ENCODE assay signal across 8 mouse cellular contexts in genomic region chr11:117043524-117043923, GRCm38 (mm10).
DNase-seq lines count a peak whose midpoint lies in the region; ATAC-seq and TF ChIP-seq lines count a peak whose summit lies in the region.

No protein-coding gene starts in this region.

- no peak for TF ChIP-seq POLR2A in kidney, adult 2 months (IDR thresholded peaks at IDR 0.05; ENCODE audit: low read depth, low read length)

- no peak overlapping the region for H3K4me3 ChIP-seq in kidney, adult 2 months (ENCODE audit: insufficient read depth, low read depth, low read length)
- H3K4me3 ChIP-seq in kidney, embryonic 16.5 days (ENCODE audit: low read length), result no peak overlapping the region
- H3K4me3 ChIP-seq in hindbrain, embryonic 16.5 days (ENCODE audit: low read length), result no peak overlapping the region
- H3K4me3 ChIP-seq in liver, embryonic 14.5 days (ENCODE audit: insufficient read depth in 1 of 2, low read depth in 2 of 2, low read length in 2 of 2), result no peak overlapping the region

- no peaks in the 10 kb centered on the region for H3K27me3 ChIP-seq in kidney, adult 2 months (replicated peaks; ENCODE audit: control insufficient read depth, insufficient read depth, low read length)
- H3K27me3 ChIP-seq in kidney, embryonic 16.5 days (ENCODE audit: insufficient read depth, low read length), result no peaks in the 10 kb centered on the region
- no peaks in the 10 kb centered on the region for H3K27me3 ChIP-seq in hindbrain, embryonic 16.5 days (replicated peaks; ENCODE audit: control insufficient read depth, insufficient read depth, low read length)
- peaks cover 3% of the 10 kb centered on the region for H3K27me3 ChIP-seq in liver, embryonic 14.5 days (ENCODE audit: control insufficient read depth, insufficient read depth, low read length)

- H3K9ac ChIP-seq in kidney, embryonic 16.5 days (replicated peaks; ENCODE audit: low read length), result no peak overlapping the region
- H3K9ac ChIP-seq in hindbrain, embryonic 16.5 days (ENCODE audit: low read depth, low read length), result no peak overlapping the region; the same call in 1 of the 2 replicates
- no peak overlapping the region for H3K9ac ChIP-seq in liver, embryonic 14.5 days (replicated peaks)

- H3K9me3 ChIP-seq in kidney, embryonic 16.5 days (ENCODE audit: low read length), result no peaks in the 10 kb centered on the region
- H3K9me3 ChIP-seq in hindbrain, embryonic 16.5 days (ENCODE audit: control insufficient read depth, low read length), result no peaks in the 10 kb centered on the region
- no peaks in the 10 kb centered on the region for H3K9me3 ChIP-seq in liver, embryonic 14.5 days (ENCODE audit: control insufficient read depth, low read length)

- TF ChIP-seq EP300 in liver, embryonic 14.5 days (IDR thresholded peaks at IDR 0.05; ENCODE audit: low read depth), result no peak

- DNase-seq in kidney, adult 2 months, result peak; percentile 59
- peak; percentile 63 for DNase-seq in cerebellum, adult 9-10 months
- peak; percentile 69 to 73 for DNase-seq in frontal cortex, postnatal 25 days (ENCODE audit: low spot score in 2 of 2)
- DNase-seq in liver, embryonic 14.5 days (ENCODE audit: low read depth in 3 of 3, low spot score in 3 of 3), result no peak
- peak; percentile 86 for DNase-seq in testis, postnatal 10 days (ENCODE audit: low spot score)

- no peaks in the 10 kb centered on the region for H3K36me3 ChIP-seq in kidney, adult 2 months (ENCODE audit: control insufficient read depth, insufficient read depth, low read length)
- H3K36me3 ChIP-seq in kidney, embryonic 16.5 days (ENCODE audit: insufficient read depth, low read length), result no peaks in the 10 kb centered on the region
- no peaks in the 10 kb centered on the region for H3K36me3 ChIP-seq in hindbrain, embryonic 16.5 days (ENCODE audit: control insufficient read depth, insufficient read depth, low read length)
- no peaks in the 10 kb centered on the region for H3K36me3 ChIP-seq in liver, embryonic 14.5 days (replicated peaks; ENCODE audit: control insufficient read depth, insufficient read depth, low read depth)

- WGBS in kidney, adult 2 months, result 10% methylated on average over 8 of the region's 8 CpGs
- WGBS in kidney, embryonic 16.5 days, result 7% methylated on average over 8 of the region's 8 CpGs
- WGBS in hindbrain, embryonic 16.5 days, result 13% methylated on average over 8 of the region's 8 CpGs
- 7% methylated on average over 8 of the region's 8 CpGs for WGBS in liver, embryonic 14.5 days (ENCODE audit: insufficient replicate concordance)

- H3K4me2 ChIP-seq in kidney, embryonic 16.5 days (replicated peaks; ENCODE audit: low read depth, low read length), result no peak overlapping the region
- H3K4me2 ChIP-seq in hindbrain, embryonic 16.5 days (ENCODE audit: low read length), result no peak overlapping the region
- H3K4me2 ChIP-seq in liver, embryonic 14.5 days (ENCODE audit: low read depth), result no peak overlapping the region

- H3K4me1 ChIP-seq in kidney, adult 2 months (ENCODE audit: control insufficient read depth, insufficient read depth, low read length), result no peaks in the 10 kb centered on the region
- H3K4me1 ChIP-seq in kidney, embryonic 16.5 days (ENCODE audit: insufficient read depth, low read length), result peaks cover 11% of the 10 kb centered on the region; the same call in 1 of the 2 replicates
- peaks cover 7% of the 10 kb centered on the region; the same call in 1 of the 2 replicates for H3K4me1 ChIP-seq in hindbrain, embryonic 16.5 days (ENCODE audit: control insufficient read depth, insufficient read depth, low read depth, low read length)
- no peaks in the 10 kb centered on the region for H3K4me1 ChIP-seq in liver, embryonic 14.5 days (replicated peaks; ENCODE audit: control insufficient read depth in 2 of 2, insufficient read depth in 2 of 2, low read length in 1 of 2)

- no peak for ATAC-seq in kidney, embryonic 16.5 days (ENCODE audit: low FRiP score, low TSS enrichment)
- peak; percentile 62; the same call in 1 of the 2 replicates for ATAC-seq in hindbrain, embryonic 16.5 days
- ATAC-seq in liver, embryonic 14.5 days (ENCODE audit: insufficient read depth), result no peak
- 0 out of 2 replicates have a peak, but pooled peaks have one; percentile 29 for ATAC-seq in neutrophil, adult 5-6 weeks (ENCODE audit: extremely low read depth, insufficient number of reproducible peaks, low FRiP score, poor library complexity, severe bottlenecking)

- no peak overlapping the region for H3K27ac ChIP-seq in kidney, adult 2 months (ENCODE audit: insufficient read depth, low read depth, low read length)
- no peak overlapping the region for H3K27ac ChIP-seq in kidney, embryonic 16.5 days (ENCODE audit: low read length)
- H3K27ac ChIP-seq in hindbrain, embryonic 16.5 days (ENCODE audit: low read depth, low read length), result no peak overlapping the region
- no peak overlapping the region for H3K27ac ChIP-seq in liver, embryonic 14.5 days

- peak; percentile 77 for TF ChIP-seq CTCF in kidney, adult 2 months (conservative IDR thresholded peaks at IDR 0.05; ENCODE audit: insufficient read depth, insufficient read length, low read depth, low read length)
- TF ChIP-seq CTCF in liver, embryonic 14.5 days (IDR thresholded peaks at IDR 0.05; ENCODE audit: low read depth), result peak; percentile 85

Comparison
In these comparisons a context has a peak if more than half of its experiments do, and no peak if none do; other contexts are left out.
1. DNase-seq: peak in kidney, adult 2 months (single experiment), cerebellum, adult 9-10 months (single experiment), frontal cortex, postnatal 25 days (2 of 2) and testis, postnatal 10 days (single experiment); none in liver, embryonic 14.5 days (0 of 3).
2. ATAC-seq: peak in hindbrain, embryonic 16.5 days (single experiment) and neutrophil, adult 5-6 weeks (single experiment); none in kidney, embryonic 16.5 days (single experiment) and liver, embryonic 14.5 days (single experiment).